Mouse (Mus musculus) neural tube, embryonic 13.5 days (tissue): ENCODE results near the gene Memo1. TPM values are rescaled to one million over a fixed set of nuclear protein-coding genes. Genes with fewer than 3 reads are reported as not detected.

Experiments used
- ATAC-seq: fragments of 200-750 bp; cut with Nextera tagmentation; 2 replicates; pipeline ENCODE4 v1.8.0; 2017; ENCODE audit warnings: low read depth, mild to moderate bottlenecking, moderate TSS enrichment, moderate library complexity
- H3K27ac ChIP-seq: fragments of 300-500 bp; sonication (generic); replicated peaks from 2 replicates; pipeline ENCODE4 v1.5.1; 2015; ENCODE audit warnings: moderate library complexity, mild to moderate bottlenecking, inconsistent platforms
- H3K27me3 ChIP-seq: fragments of 300-500 bp; sonication (generic); 2 replicates; pipeline ENCODE4 v1.6.1; 2015; ENCODE audit warnings: mild to moderate bottlenecking, inconsistent platforms
- H3K36me3 ChIP-seq: fragments of 300-500 bp; sonication (generic); 2 replicates; pipeline ENCODE4 v1.6.1; 2015; ENCODE audit warnings: mild to moderate bottlenecking, inconsistent platforms
- H3K4me1 ChIP-seq: fragments of 300-500 bp; sonication (generic); replicated peaks from 2 replicates; pipeline ENCODE4 v1.6.1; 2015; ENCODE audit warnings: inconsistent platforms
- H3K4me2 ChIP-seq: fragments of 300-500 bp; sonication (generic); 2 replicates; pipeline ENCODE4 v1.6.1; 2015; ENCODE audit warnings: inconsistent platforms, mild to moderate bottlenecking, moderate library complexity
- H3K4me3 ChIP-seq: fragments of 300-500 bp; sonication (generic); 2 replicates; pipeline ENCODE4 v1.5.1; 2015; ENCODE audit warnings: mild to moderate bottlenecking, inconsistent platforms
- H3K9ac ChIP-seq: fragments of 300-500 bp; sonication (generic); 2 replicates; pipeline ENCODE4 v1.6.1; 2015; ENCODE audit warnings: moderate library complexity, mild to moderate bottlenecking, inconsistent platforms
- H3K9me3 ChIP-seq: fragments of 300-500 bp; sonication (generic); 2 replicates; pipeline ENCODE4 v1.6.1; 2016; ENCODE audit warnings: inconsistent platforms
- WGBS: fragments of 180-500 bp; shearing (Covaris S2); methylation state at CpG from one replicate; pipeline ENCODE4 v1.1.7; 2015; 5-methylcytosine and 5-hydroxymethylcytosine counted together
- polyA plus RNA-seq: library from polyadenylated mRNA; unstranded; fragments of >200 nt; fragmentation: Nextera tagmentation; extraction: Ambion mirVana; gene quantifications from 2 replicates; pipeline ENCODE4 v1.2.1, GENCODE M21; 2015

Memo1 gene
- polyA plus RNA-seq, 1 experiment from 2014 or later, result 67.3 TPM

- H3K27me3 ChIP-seq, result no peaks in the 10 kb centered on the region
- H3K4me3 ChIP-seq, result no peak overlapping the region
- no peak for ATAC-seq
- H3K4me1 ChIP-seq, result peaks cover 34% of the 10 kb centered on the region
- no peak overlapping the region; the same call in 1 of the 2 replicates for H3K27ac ChIP-seq
- 0 out of 2 replicates have a peak, but pooled peaks cover 14% of the 10 kb centered on the region for H3K36me3 ChIP-seq
- no peaks in the 10 kb centered on the region; the same call in 1 of the 2 replicates for H3K9me3 ChIP-seq
- H3K4me2 ChIP-seq, result no peak overlapping the region
- no peak overlapping the region for H3K9ac ChIP-seq
Measured at GRCm38 (mm10) chr17:74290869-74291268, 4.5 kb downstream of the Memo1 start.

- H3K9ac ChIP-seq, result no peak overlapping the region
- H3K27ac ChIP-seq, result no peak overlapping the region
- no peak overlapping the region for H3K4me2 ChIP-seq
- no peaks in the 10 kb centered on the region for H3K27me3 ChIP-seq
- H3K9me3 ChIP-seq, result no peaks in the 10 kb centered on the region; the same call in 1 of the 2 replicates
- 72% methylated on average over 3 of the region's 3 CpGs for WGBS
- H3K4me3 ChIP-seq, result no peak overlapping the region
- ATAC-seq, result no peak
- H3K36me3 ChIP-seq, result 0 out of 2 replicates have a peak, but pooled peaks cover 14% of the 10 kb centered on the region
- peaks cover 34% of the 10 kb centered on the region for H3K4me1 ChIP-seq
Measured at GRCm38 (mm10) chr17:74290198-74290597, 5.1 kb downstream of the Memo1 start.

- H3K9me3 ChIP-seq, result no peaks in the 10 kb centered on the region; the same call in 1 of the 2 replicates
- 0 out of 2 replicates have a peak, but pooled peaks cover 14% of the 10 kb centered on the region for H3K36me3 ChIP-seq
- H3K4me1 ChIP-seq, result peaks cover 31% of the 10 kb centered on the region
- WGBS, result 91% methylated on average over 2 of the region's 2 CpGs
- no peaks in the 10 kb centered on the region for H3K27me3 ChIP-seq
- no peak overlapping the region for H3K27ac ChIP-seq
- no peak overlapping the region for H3K4me2 ChIP-seq
- H3K4me3 ChIP-seq, result no peak overlapping the region
- no peak for ATAC-seq
- no peak overlapping the region for H3K9ac ChIP-seq
Measured at GRCm38 (mm10) chr17:74288626-74289025, 6.7 kb downstream of the Memo1 start.

- 82% methylated on average over 4 of the region's 4 CpGs for WGBS
- Histone ChIP-seq H3K36me3 (0 out of 2 replicates have a peak, but pooled peaks cover 14% of the 10 kb centered on the region), H3K27ac (no peak overlapping the region), H3K4me3 (no peak overlapping the region), H3K9me3 (no peaks in the 10 kb centered on the region; the same call in 1 of the 2 replicates), H3K9ac (no peak overlapping the region), H3K27me3 (no peaks in the 10 kb centered on the region), H3K4me2 (no peak overlapping the region), H3K4me1 (peaks cover 12% of the 10 kb centered on the region)
- ATAC-seq, result no peak
Measured at GRCm38 (mm10) chr17:74286140-74286730, 9.1 kb downstream of the Memo1 start.

GRCm38 (mm10) chr17:74285730-74286129, 9.6 kb downstream of the Memo1 start:
- WGBS, result 87% methylated on average over 2 of the region's 2 CpGs
- no peak overlapping the region for H3K4me3 ChIP-seq
- 0 out of 2 replicates have a peak, but pooled peaks cover 18% of the 10 kb centered on the region for H3K36me3 ChIP-seq
- peaks cover 6% of the 10 kb centered on the region for H3K4me1 ChIP-seq
- no peak overlapping the region for H3K9ac ChIP-seq
- H3K27me3 ChIP-seq, result no peaks in the 10 kb centered on the region
- no peak overlapping the region for H3K27ac ChIP-seq
- H3K4me2 ChIP-seq, result no peak overlapping the region
- no peak for ATAC-seq
- no peaks in the 10 kb centered on the region; the same call in 1 of the 2 replicates for H3K9me3 ChIP-seq

- no peak for ATAC-seq
- H3K4me1 ChIP-seq, result 0 out of 2 replicates have a peak, but pooled peaks cover 7% of the 10 kb centered on the region
- H3K4me2 ChIP-seq, result no peak overlapping the region
- no peak overlapping the region for H3K27ac ChIP-seq
- H3K27me3 ChIP-seq, result no peaks in the 10 kb centered on the region
- H3K4me3 ChIP-seq, result no peak overlapping the region
- H3K9me3 ChIP-seq, result no peaks in the 10 kb centered on the region; the same call in 1 of the 2 replicates
- no peak overlapping the region for H3K9ac ChIP-seq
- 0 out of 2 replicates have a peak, but pooled peaks cover 18% of the 10 kb centered on the region for H3K36me3 ChIP-seq
- 82% methylated on average over 2 of the region's 2 CpGs for WGBS
Measured at GRCm38 (mm10) chr17:74284397-74285115, 10.8 kb downstream of the Memo1 start.

GRCm38 (mm10) chr17:74282024-74282423, 13.3 kb downstream of the Memo1 start:
- no peak overlapping the region for H3K4me2 ChIP-seq
- no peaks in the 10 kb centered on the region for H3K9me3 ChIP-seq
- no peak for ATAC-seq
- no peak overlapping the region for H3K9ac ChIP-seq
- H3K4me1 ChIP-seq, result peaks cover 10% of the 10 kb centered on the region
- WGBS, result 100% methylated on average over 3 of the region's 3 CpGs
- H3K4me3 ChIP-seq, result no peak overlapping the region
- 0 out of 2 replicates have a peak, but pooled peaks cover 4% of the 10 kb centered on the region for H3K36me3 ChIP-seq
- no peak overlapping the region for H3K27ac ChIP-seq
- no peaks in the 10 kb centered on the region for H3K27me3 ChIP-seq

- 0 out of 2 replicates have a peak overlapping the region, but pooled peaks have one; percentile 4 for H3K27ac ChIP-seq
- ATAC-seq, result 0 out of 2 replicates have a peak, but pooled peaks have one; percentile 49
Measured at GRCm38 (mm10) chr17:74278966-74279869, 16.1 kb downstream of the Memo1 start.

GRCm38 (mm10) chr17:74274471-74274870, 20.9 kb downstream of the Memo1 start:
- H3K27me3 ChIP-seq, result no peaks in the 10 kb centered on the region
- peaks cover 4% of the 10 kb centered on the region for H3K4me1 ChIP-seq
- WGBS, result 84% methylated on average over 3 of the region's 3 CpGs
- H3K27ac ChIP-seq, result no peak overlapping the region
- ATAC-seq, result no peak
- no peak overlapping the region for H3K9ac ChIP-seq
- H3K4me2 ChIP-seq, result no peak overlapping the region
- H3K4me3 ChIP-seq, result no peak overlapping the region
- no peaks in the 10 kb centered on the region for H3K9me3 ChIP-seq
- H3K36me3 ChIP-seq, result no peaks in the 10 kb centered on the region

More at GRCm38 (mm10) chr17:74278966-74279869, 16.1 kb downstream of the Memo1 start:
- no peak overlapping the region for H3K9ac ChIP-seq
- no peaks in the 10 kb centered on the region for H3K9me3 ChIP-seq
- H3K4me2 ChIP-seq, result no peak overlapping the region
- H3K27me3 ChIP-seq, result no peaks in the 10 kb centered on the region
- H3K4me1 ChIP-seq, result peaks cover 10% of the 10 kb centered on the region
- 92% methylated on average over 8 of the region's 8 CpGs for WGBS
- 0 out of 2 replicates have a peak, but pooled peaks cover 4% of the 10 kb centered on the region for H3K36me3 ChIP-seq
- H3K4me3 ChIP-seq, result no peak overlapping the region

GRCm38 (mm10) chr17:74272683-74273205, 22.6 kb downstream of the Memo1 start:
- H3K4me2 ChIP-seq, result no peak overlapping the region
- H3K27ac ChIP-seq, result no peak overlapping the region
- no peaks in the 10 kb centered on the region for H3K27me3 ChIP-seq
- no peak for ATAC-seq
- no peaks in the 10 kb centered on the region for H3K9me3 ChIP-seq
- 75% methylated on average over 16 of the region's 16 CpGs for WGBS
- H3K4me3 ChIP-seq, result no peak overlapping the region
- H3K4me1 ChIP-seq, result no peaks in the 10 kb centered on the region
- no peak overlapping the region for H3K9ac ChIP-seq
- no peaks in the 10 kb centered on the region for H3K36me3 ChIP-seq

- H3K27ac ChIP-seq, result no peak overlapping the region
Measured at GRCm38 (mm10) chr17:74271541-74272268, 23.6 kb downstream of the Memo1 start.

More at GRCm38 (mm10) chr17:74271541-74272268, 23.6 kb downstream of the Memo1 start:
- H3K4me1 ChIP-seq, result no peaks in the 10 kb centered on the region
- H3K9ac ChIP-seq, result no peak overlapping the region
- no peak overlapping the region for H3K4me3 ChIP-seq
- no peaks in the 10 kb centered on the region for H3K27me3 ChIP-seq
- no peak overlapping the region for H3K4me2 ChIP-seq
- no peaks in the 10 kb centered on the region for H3K36me3 ChIP-seq
- 95% methylated on average over 3 of the region's 3 CpGs for WGBS
- no peaks in the 10 kb centered on the region for H3K9me3 ChIP-seq
- no peak for ATAC-seq
